Mouse (Mus musculus) ES-Bruce4 (cell line): ENCODE data around the gene Mapk1. TPM values are rescaled to one million over a fixed set of nuclear protein-coding genes. Genes with fewer than 3 reads are reported as not detected.

Source experiments
- H3K27ac ChIP-seq: 2 replicates; pipeline ENCODE4 v1.5.1; 2012; ENCODE audit warnings: low read length, inconsistent platforms; ENCODE audit not compliant: insufficient read depth
- H3K27me3 ChIP-seq: 2 replicates; pipeline ENCODE4 v1.6.1; 2012; ENCODE audit warnings: mild to moderate bottlenecking, low read length, inconsistent platforms; ENCODE audit not compliant: control insufficient read depth, poor library complexity, insufficient read depth, severe bottlenecking
- H3K36me3 ChIP-seq: 2 replicates; pipeline ENCODE4 v1.6.1; 2012; ENCODE audit warnings: inconsistent platforms, mild to moderate bottlenecking, low read length, moderate library complexity; ENCODE audit not compliant: control insufficient read depth, poor library complexity, insufficient read depth, severe bottlenecking
- H3K4me1 ChIP-seq: one replicate; pipeline ENCODE4 v1.8.1; 2011; ENCODE audit warnings: low read length; ENCODE audit not compliant: control insufficient read depth, insufficient read depth
- H3K4me3 ChIP-seq: 2 replicates; pipeline ENCODE4 v1.5.1; 2011; ENCODE audit warnings: low read depth, mild to moderate bottlenecking, low read length
- H3K9ac ChIP-seq: 2 replicates; pipeline ENCODE4 v1.6.1; 2012; ENCODE audit warnings: low read depth, mild to moderate bottlenecking, inconsistent platforms; ENCODE audit not compliant: poor library complexity, severe bottlenecking
- H3K9me3 ChIP-seq: replicated peaks from 2 replicates; pipeline ENCODE4 v1.6.1; 2012; ENCODE audit warnings: mild to moderate bottlenecking, low read length, inconsistent platforms; ENCODE audit not compliant: control insufficient read depth, poor library complexity, insufficient read depth, severe bottlenecking
- CTCF ChIP-seq: IDR thresholded peaks from one replicate; pipeline ENCODE4 v1.8.1; 2011; ENCODE audit warnings: low read depth, low read length
- EP300 ChIP-seq: IDR thresholded peaks from 2 replicates; pipeline ENCODE4 v1.6.1; 2011; ENCODE audit warnings: low read depth, low read length; ENCODE audit not compliant: insufficient read depth
- POLR2A ChIP-seq: IDR thresholded peaks from one replicate; pipeline ENCODE4 v1.8.1; 2011; ENCODE audit warnings: low read length; ENCODE audit not compliant: insufficient read depth
- polyA plus RNA-seq: library from polyadenylated mRNA; stranded (reverse); fragments of >200 nt; gene quantifications from 2 replicates; pipeline ENCODE4 v1.2.4, GENCODE M21; 2011; ENCODE audit warnings: low read depth; ENCODE audit not compliant: missing spikeins, insufficient read depth, insufficient read length

Mapk1 gene
- polyA plus RNA-seq, 1 experiment, result 351 TPM

GRCm38 (mm10) chr16:17067552-17067951 is 84.4 kb downstream of the Mapk1 start:
- H3K27me3 ChIP-seq, result no peaks in the 10 kb centered on the region
- TF ChIP-seq POLR2A (no peak), CTCF (no peak), EP300 (no peak)
- H3K9me3 ChIP-seq, result no peaks in the 10 kb centered on the region
- no peak overlapping the region for H3K4me3 ChIP-seq
- H3K9ac ChIP-seq, result no peak overlapping the region
- H3K27ac ChIP-seq, result no peak overlapping the region
- H3K36me3 ChIP-seq, result no peaks in the 10 kb centered on the region
- H3K4me1 ChIP-seq, result peaks cover 2% of the 10 kb centered on the region

GRCm38 (mm10) chr16:17069511-17070443 is 86.6 kb downstream of the Mapk1 start, which contains the start of gene Ypel1:
Gene Ypel1 (plus strand): TSS chr16:17069696.
- no peak for TF ChIP-seq EP300
- TF ChIP-seq CTCF, result no peak
- TF ChIP-seq POLR2A, result peak; percentile 31

GRCm38 (mm10) chr16:17070716-17071115 is 87.5 kb downstream of the Mapk1 start:
- Histone ChIP-seq H3K27ac (no peak overlapping the region), H3K4me1 (peaks cover 4% of the 10 kb centered on the region), H3K4me3 (peak overlapping the region; percentile 37), H3K9ac (peak overlapping the region; percentile 82; the same call in 1 of the 2 replicates), H3K9me3 (no peaks in the 10 kb centered on the region), H3K27me3 (no peaks in the 10 kb centered on the region), H3K36me3 (no peaks in the 10 kb centered on the region)
- TF ChIP-seq EP300, result no peak
- TF ChIP-seq POLR2A, result no peak
- no peak for TF ChIP-seq CTCF

More at GRCm38 (mm10) chr16:17069511-17070443, 86.6 kb downstream of the Mapk1 start, which contains the start of gene Ypel1:
- H3K27me3 ChIP-seq, result no peaks in the 10 kb centered on the region
- H3K9ac ChIP-seq, result peak within 1 kb of the TSS; percentile 82
- peak within 1 kb of the TSS; percentile 19; the same call in 1 of the 2 replicates for H3K27ac ChIP-seq
- peaks cover 4% of the 10 kb centered on the region for H3K4me1 ChIP-seq
- H3K4me3 ChIP-seq, result peak within 1 kb of the TSS; percentile 72
- H3K9me3 ChIP-seq, result no peaks in the 10 kb centered on the region
- no peaks in the 10 kb centered on the region for H3K36me3 ChIP-seq

- Histone ChIP-seq H3K27me3 (no peaks in the 10 kb centered on the region), H3K36me3 (no peaks in the 10 kb centered on the region), H3K4me1 (peaks cover 4% of the 10 kb centered on the region), H3K9me3 (no peaks in the 10 kb centered on the region), H3K4me3 (no peak overlapping the region), H3K9ac (no peak overlapping the region), H3K27ac (no peak overlapping the region)
- TF ChIP-seq CTCF, result no peak
- TF ChIP-seq EP300, result no peak
- no peak for TF ChIP-seq POLR2A
These were observed 89.8 kb downstream of the Mapk1 start for GRCm38 (mm10) chr16:17073000-17073399.

GRCm38 (mm10) chr16:17076301-17076700 is 93.1 kb downstream of the Mapk1 start:
- Histone ChIP-seq H3K9ac (no peak overlapping the region), H3K27ac (no peak overlapping the region), H3K4me1 (peaks cover 2% of the 10 kb centered on the region), H3K27me3 (no peaks in the 10 kb centered on the region), H3K36me3 (no peaks in the 10 kb centered on the region), H3K4me3 (no peak overlapping the region), H3K9me3 (no peaks in the 10 kb centered on the region)
- TF ChIP-seq CTCF (no peak), POLR2A (no peak), EP300 (no peak)

GRCm38 (mm10) chr16:17076869-17077268 is 93.7 kb downstream of the Mapk1 start:
- H3K36me3 ChIP-seq, result no peaks in the 10 kb centered on the region
- H3K27ac ChIP-seq, result no peak overlapping the region
- H3K4me3 ChIP-seq, result no peak overlapping the region
- TF ChIP-seq CTCF (no peak), EP300 (no peak), POLR2A (no peak)
- peaks cover 2% of the 10 kb centered on the region for H3K4me1 ChIP-seq
- H3K9me3 ChIP-seq, result no peaks in the 10 kb centered on the region
- H3K9ac ChIP-seq, result no peak overlapping the region
- no peaks in the 10 kb centered on the region for H3K27me3 ChIP-seq
